Mouse (Mus musculus) liver, embryonic 15.5 days (tissue): ENCODE results near the gene Celf1. TPM values are rescaled to one million over a fixed set of nuclear protein-coding genes. Genes with fewer than 3 reads are reported as not detected.
"Not testable (repeated sequence)": the region's sequence is repeated elsewhere in the genome, so short reads cannot be mapped to it uniquely, and the experiment has no call there.

Source experiments
- ATAC-seq: fragments of 200-750 bp; cut with Nextera tagmentation; 2 replicates; pipeline ENCODE4 v1.8.0; 2017; ENCODE audit warnings: moderate number of reproducible peaks, mild to moderate bottlenecking, moderate library complexity; ENCODE audit not compliant: insufficient read depth
- H3K27ac ChIP-seq: fragments of 300-500 bp; sonication (generic); replicated peaks from 2 replicates; pipeline ENCODE4 v1.5.1; 2015; ENCODE audit warnings: mild to moderate bottlenecking, inconsistent platforms
- H3K27me3 ChIP-seq: fragments of 300-500 bp; sonication (generic); 2 replicates; pipeline ENCODE4 v1.6.1; 2015; ENCODE audit warnings: mild to moderate bottlenecking, inconsistent platforms
- H3K36me3 ChIP-seq: fragments of 300-500 bp; sonication (generic); replicated peaks from 2 replicates; pipeline ENCODE4 v1.6.1; 2015; ENCODE audit warnings: moderate library complexity, mild to moderate bottlenecking, inconsistent platforms
- H3K4me1 ChIP-seq: fragments of 300-500 bp; sonication (generic); replicated peaks from 2 replicates; pipeline ENCODE4 v1.6.1; 2015; ENCODE audit warnings: inconsistent platforms
- H3K4me2 ChIP-seq: fragments of 300-500 bp; sonication (generic); 2 replicates; pipeline ENCODE4 v1.6.1; 2015; ENCODE audit warnings: moderate library complexity, mild to moderate bottlenecking, inconsistent platforms
- H3K4me3 ChIP-seq: fragments of 300-500 bp; sonication (generic); replicated peaks from 2 replicates; pipeline ENCODE4 v1.5.1; 2015; ENCODE audit warnings: mild to moderate bottlenecking, inconsistent platforms
- H3K9ac ChIP-seq: fragments of 300-500 bp; sonication (generic); 2 replicates; pipeline ENCODE4 v1.6.1; 2015; ENCODE audit warnings: moderate library complexity, mild to moderate bottlenecking, inconsistent platforms
- H3K9me3 ChIP-seq: fragments of 300-500 bp; sonication (generic); replicated peaks from 2 replicates; pipeline ENCODE4 v1.6.1; 2016; ENCODE audit warnings: inconsistent platforms
- WGBS: fragments of 180-500 bp; shearing (Covaris S2); methylation state at CpG from one replicate; pipeline ENCODE4 v1.1.7; 2015; ENCODE audit warnings: mixed read lengths; ENCODE audit not compliant: insufficient replicate concordance; 5-methylcytosine and 5-hydroxymethylcytosine counted together
- polyA plus RNA-seq: library from polyadenylated mRNA; unstranded; fragments of >200 nt; fragmentation: Nextera tagmentation; extraction: Ambion mirVana; gene quantifications from 2 replicates; pipeline ENCODE4 v1.2.1, GENCODE M21; 2015

The Celf1 gene
- polyA plus RNA-seq, result 50.0 and 53.8 TPM in 2 replicates

DNA sequence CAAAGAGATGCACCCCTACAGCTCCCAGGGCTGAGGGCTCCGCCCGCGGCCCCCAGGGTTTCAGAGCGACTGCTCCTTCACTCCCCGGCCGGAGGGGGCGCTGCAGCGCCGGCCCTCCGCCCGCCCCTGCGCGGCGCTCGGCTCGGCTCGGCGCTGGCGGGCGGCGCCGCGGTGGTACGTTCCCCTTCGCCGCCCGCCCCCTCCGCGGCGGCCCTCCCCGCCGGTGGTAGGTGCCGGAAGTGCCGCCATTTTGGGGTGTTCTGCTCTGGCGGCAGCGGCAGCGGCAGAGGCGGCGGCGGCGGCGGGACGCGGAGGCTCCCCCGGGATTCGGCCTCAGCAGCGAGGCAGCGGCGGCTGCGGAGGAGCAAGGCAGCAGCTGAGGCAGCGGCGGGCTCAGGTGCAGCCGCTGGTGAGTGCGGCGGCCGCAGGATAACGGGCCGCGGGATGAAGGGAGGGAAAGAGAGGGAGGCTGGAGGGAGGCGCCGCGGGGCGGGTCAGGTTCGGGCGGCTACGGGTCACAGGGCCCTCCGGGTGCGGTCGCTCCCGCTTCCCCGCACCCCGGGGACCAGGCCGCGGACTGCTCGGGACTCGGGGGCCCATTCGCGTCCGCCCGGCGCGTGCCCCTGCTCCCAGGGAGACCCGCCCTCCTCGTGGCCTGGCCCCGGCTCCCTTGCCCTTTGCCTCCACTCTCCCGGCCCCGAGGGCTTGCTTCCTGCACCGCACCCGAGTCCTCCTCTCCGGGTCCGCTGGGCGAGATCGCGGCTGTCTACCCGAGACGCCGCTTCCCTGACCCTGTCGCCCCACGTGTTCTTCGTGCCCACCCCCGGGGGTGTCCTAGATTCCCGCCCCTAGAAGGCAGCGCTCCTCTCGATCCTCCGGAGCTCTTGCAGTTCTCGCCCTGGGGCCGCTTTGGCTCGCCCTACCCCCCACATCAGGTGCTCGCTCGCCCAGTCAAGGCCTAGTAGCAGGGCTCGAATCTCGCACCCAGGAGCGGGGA, at the start of gene Celf1:
Celf1 (plus strand) TSS at position 150 of the 997 bp plus-strand sequence.
- H3K4me1 ChIP-seq, result peaks cover 43% of the 10 kb centered on the region
- peak within 1 kb of the TSS; percentile 94 for H3K27ac ChIP-seq
- peak within 1 kb of the TSS; percentile 97 for H3K4me3 ChIP-seq
- no peaks in the 10 kb centered on the region for H3K27me3 ChIP-seq
- peak; percentile 93 for ATAC-seq
- no peaks in the 10 kb centered on the region for H3K9me3 ChIP-seq
- WGBS, result under 1% methylated on average over 113 of the region's 113 CpGs
- no peaks in the 10 kb centered on the region; the same call in 1 of the 2 replicates for H3K36me3 ChIP-seq
- H3K9ac ChIP-seq, result peak within 1 kb of the TSS; percentile 91
- peak within 1 kb of the TSS; percentile 72 for H3K4me2 ChIP-seq

DNA sequence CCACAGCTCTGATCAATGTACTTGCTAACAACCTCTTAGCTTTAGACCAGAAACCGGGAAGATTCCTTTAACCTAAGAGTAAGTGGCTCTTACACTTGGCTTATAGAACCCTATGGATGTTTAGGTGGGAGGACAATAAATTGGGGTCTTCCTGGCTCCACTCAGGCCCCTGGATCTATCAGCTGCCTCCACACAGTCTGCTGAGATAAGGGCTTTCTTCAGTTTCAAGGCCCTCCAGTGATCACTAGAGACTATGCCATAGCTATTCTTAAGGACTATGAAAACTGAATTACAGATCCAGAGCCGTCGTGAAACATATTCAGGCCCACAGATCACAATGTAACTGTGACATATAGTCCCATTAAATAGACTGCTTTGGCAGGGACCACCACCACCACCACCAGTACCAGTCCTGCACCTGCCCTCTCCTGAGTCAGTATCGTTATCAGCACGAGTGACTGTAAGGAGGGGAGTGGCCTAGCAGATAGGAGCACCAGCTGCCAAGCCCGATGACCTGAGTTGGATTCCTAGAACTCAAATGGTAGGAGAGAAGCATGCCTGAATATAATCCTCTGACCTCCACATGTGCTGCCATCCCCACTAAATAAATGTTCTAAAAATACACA, 46.4 kb upstream of the Celf1 start:
- ATAC-seq, result peak; percentile 89
- no peaks in the 10 kb centered on the region for H3K9me3 ChIP-seq
- peaks cover 75% of the 10 kb centered on the region for H3K4me1 ChIP-seq
- peak overlapping the region; percentile 63 for H3K4me2 ChIP-seq
- peak overlapping the region; percentile 49 for H3K9ac ChIP-seq
- H3K36me3 ChIP-seq, result peaks cover 47% of the 10 kb centered on the region
- 42% methylated on average over 6 of the region's 6 CpGs for WGBS
- peak overlapping the region; percentile 88 for H3K27ac ChIP-seq
- H3K27me3 ChIP-seq, result peaks cover 30% of the 10 kb centered on the region
- H3K4me3 ChIP-seq, result 0 out of 2 replicates have a peak overlapping the region, but pooled peaks have one; percentile 2

DNA sequence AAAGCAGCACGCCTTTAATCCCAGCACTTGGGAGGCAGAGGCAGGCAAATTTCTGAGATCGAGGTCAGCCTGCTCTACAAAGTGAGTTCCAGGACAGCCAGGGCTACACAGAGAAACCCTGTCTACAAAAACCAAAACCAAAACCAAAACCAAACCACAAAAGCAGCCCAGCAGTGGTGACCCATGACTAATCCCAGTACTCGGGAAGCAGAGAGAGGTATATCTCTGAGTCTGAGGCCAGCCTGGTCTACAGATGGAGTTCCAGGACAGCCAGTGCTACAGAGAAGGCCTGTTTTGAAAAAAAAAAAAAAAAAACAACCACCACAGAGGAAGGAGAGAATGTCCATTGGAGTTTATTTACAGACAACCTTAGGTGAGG, 45.9 kb upstream of the Celf1 start:
- Histone ChIP-seq H3K9ac (peak overlapping the region; percentile 49), H3K4me2 (peak overlapping the region; percentile 63), H3K4me1 (peaks cover 71% of the 10 kb centered on the region), H3K36me3 (peaks cover 51% of the 10 kb centered on the region), H3K27ac (peak overlapping the region; percentile 88), H3K27me3 (peaks cover 25% of the 10 kb centered on the region)
- WGBS, result 36% methylated on average over 3 of the region's 3 CpGs
- H3K4me3 ChIP-seq, H3K9me3 ChIP-seq, ATAC-seq: not testable (repeated sequence)

DNA sequence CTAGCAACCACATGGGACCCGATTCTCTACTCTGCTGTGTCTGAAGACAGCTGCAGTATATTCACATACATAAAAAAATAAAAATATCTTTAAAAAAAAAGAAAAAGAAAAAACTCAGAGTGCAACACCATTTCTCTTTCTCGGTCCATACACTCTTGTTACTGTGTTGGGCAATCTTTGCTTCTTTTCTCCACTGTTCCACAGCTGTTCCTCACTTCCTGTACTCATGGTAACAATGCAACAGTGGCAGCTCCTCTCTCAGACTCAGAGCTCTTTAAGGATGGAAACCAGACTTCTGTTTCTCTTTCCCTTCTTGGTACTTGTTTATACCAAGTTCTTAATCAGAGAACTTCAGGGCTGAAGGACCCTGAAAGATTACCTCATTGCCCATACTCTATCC, 36.8 kb upstream of the Celf1 start:
- ATAC-seq, result no peak
- Histone ChIP-seq H3K36me3 (peaks cover 52% of the 10 kb centered on the region), H3K4me2 (peak overlapping the region; percentile 75), H3K27me3 (no peaks in the 10 kb centered on the region), H3K9me3 (no peaks in the 10 kb centered on the region), H3K9ac (peak overlapping the region; percentile 84), H3K27ac (peak overlapping the region; percentile 86), H3K4me3 (peak overlapping the region; percentile 82), H3K4me1 (peaks cover 39% of the 10 kb centered on the region)
- WGBS, result 63% methylated on average over 2 of the region's 2 CpGs

DNA sequence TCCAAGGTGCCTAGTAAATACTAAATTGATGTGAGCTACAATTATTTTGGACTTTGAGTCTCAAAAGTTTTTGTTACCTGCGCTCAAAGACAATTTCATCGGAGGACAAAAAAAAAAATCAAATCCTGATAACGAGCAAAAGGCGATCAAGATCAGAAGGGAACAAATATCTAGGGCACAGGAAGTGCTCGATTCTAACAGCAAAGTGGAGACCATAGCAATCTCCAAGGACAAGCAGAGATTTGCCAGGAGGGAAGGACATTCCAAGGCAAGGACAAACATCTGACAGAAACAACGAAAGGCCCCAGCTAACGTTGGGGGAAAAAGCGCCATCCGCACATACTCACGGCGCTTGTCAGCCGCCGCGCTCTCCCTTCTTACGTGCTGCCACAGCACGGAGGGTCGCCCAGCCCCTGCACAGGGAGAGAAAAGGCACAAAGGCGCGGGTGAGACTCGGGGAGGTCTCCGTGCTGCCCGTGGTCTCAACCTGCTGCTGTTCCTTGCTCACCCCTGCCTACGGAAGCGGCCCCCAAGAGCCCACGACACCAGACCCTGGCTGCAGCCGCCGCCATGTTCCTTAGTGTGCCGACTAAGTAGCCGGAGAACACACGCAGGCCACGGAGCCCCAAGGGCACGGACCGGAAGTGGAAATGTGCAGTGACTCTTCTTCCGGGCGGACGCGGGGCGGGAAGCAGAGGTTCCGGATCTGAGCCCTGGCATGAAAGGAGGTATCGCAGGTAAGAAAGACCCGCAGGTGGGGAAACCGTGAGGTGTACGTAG, 35.9 kb upstream of the Celf1 start, which contains the start of the genes Kbtbd4 and Ndufs3:
Kbtbd4 (plus strand) TSS at position 665 of the 780 bp plus-strand sequence.
Ndufs3 (minus strand) TSS at position 752 of the 780 bp plus-strand sequence.
- ATAC-seq, result peak; percentile 90
- Histone ChIP-seq H3K4me1 (peaks cover 39% of the 10 kb centered on the region), H3K27me3 (no peaks in the 10 kb centered on the region), H3K9me3 (no peaks in the 10 kb centered on the region), H3K4me3 (peak within 1 kb of the TSS; percentile 82), H3K4me2 (peak within 1 kb of the TSS; percentile 75), H3K27ac (peak within 1 kb of the TSS; percentile 86), H3K9ac (peak within 1 kb of the TSS; percentile 84), H3K36me3 (peaks cover 53% of the 10 kb centered on the region)
- under 1% methylated on average over 43 of the region's 43 CpGs for WGBS

DNA sequence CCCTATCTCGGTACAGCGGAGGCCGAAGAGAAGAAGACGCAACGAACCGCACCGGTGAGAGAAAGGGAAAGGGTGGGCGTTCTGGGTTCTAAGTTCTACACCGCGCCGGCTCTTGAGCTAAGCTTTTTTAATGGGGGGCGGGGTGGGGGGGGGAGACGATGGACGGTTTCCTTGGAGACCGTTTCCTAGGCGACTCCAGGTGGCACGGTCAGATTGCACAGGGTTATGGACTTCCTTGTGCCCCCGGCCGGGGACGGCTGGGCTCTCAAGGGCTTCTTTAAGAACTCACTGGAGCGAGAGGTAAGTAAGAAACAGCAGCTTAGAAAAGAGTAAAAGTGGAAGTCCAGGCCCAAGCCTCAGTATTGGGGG, 35.3 kb upstream of the Celf1 start:
- Histone ChIP-seq H3K27me3 (no peaks in the 10 kb centered on the region), H3K9me3 (no peaks in the 10 kb centered on the region), H3K27ac (peak overlapping the region; percentile 86), H3K4me1 (peaks cover 39% of the 10 kb centered on the region), H3K9ac (peak overlapping the region; percentile 84), H3K4me2 (peak overlapping the region; percentile 75), H3K4me3 (peak overlapping the region; percentile 82), H3K36me3 (peaks cover 59% of the 10 kb centered on the region)
- peak; percentile 45 for ATAC-seq
- under 1% methylated on average over 21 of the region's 21 CpGs for WGBS

DNA sequence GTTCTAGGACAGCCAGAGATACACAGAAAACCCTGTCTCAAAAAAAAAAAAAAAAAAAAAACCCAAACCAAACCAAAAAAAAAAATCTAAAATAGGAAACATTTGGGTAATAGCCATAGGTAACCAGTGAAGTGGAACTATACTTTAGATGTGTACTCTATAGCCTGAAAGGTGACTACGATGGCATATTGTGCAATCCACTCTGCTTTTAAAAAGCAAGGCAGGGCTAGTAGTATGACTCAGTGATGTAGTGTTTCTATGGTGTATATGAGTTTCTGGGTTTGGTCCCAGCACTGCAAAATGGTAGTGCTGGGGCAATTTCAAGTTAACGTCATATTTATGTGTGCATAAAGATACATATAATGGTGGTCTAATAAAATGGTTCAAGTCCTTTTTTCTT, 33.5 kb upstream of the Celf1 start:
- 81% methylated on average over 2 of the region's 2 CpGs for WGBS
- Histone ChIP-seq H3K27ac (no peak overlapping the region), H3K4me3 (no peak overlapping the region), H3K9ac (no peak overlapping the region), H3K36me3 (peaks cover 64% of the 10 kb centered on the region), H3K4me2 (no peak overlapping the region), H3K4me1 (peaks cover 43% of the 10 kb centered on the region), H3K9me3 (no peaks in the 10 kb centered on the region), H3K27me3 (no peaks in the 10 kb centered on the region)
- no peak for ATAC-seq

DNA sequence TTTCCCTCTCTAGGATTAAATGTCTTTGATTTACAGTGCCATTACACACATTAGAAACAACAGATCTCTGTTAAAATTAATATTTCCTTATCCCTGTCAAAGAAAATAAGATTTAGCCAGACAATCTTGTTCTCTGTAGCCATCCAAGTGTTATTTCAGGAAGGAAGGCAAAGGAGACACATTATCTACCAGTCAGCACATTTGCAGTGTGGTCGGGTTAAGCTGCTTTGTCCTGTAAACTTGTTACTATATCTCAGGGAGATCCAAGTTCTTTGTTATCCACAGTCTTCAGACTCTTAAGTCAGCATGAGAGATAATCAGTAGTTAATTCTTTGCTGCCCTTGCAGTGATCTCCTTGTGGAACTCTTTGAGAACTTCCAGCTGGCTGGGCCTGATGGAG, 29.3 kb upstream of the Celf1 start:
- no peak overlapping the region for H3K27ac ChIP-seq
- H3K27me3 ChIP-seq, result no peaks in the 10 kb centered on the region
- no peak overlapping the region for H3K4me2 ChIP-seq
- no peaks in the 10 kb centered on the region for H3K9me3 ChIP-seq
- peaks cover 79% of the 10 kb centered on the region for H3K36me3 ChIP-seq
- ATAC-seq, result no peak
- H3K4me3 ChIP-seq, result no peak overlapping the region
- H3K4me1 ChIP-seq, result peaks cover 30% of the 10 kb centered on the region
- 29% methylated on average over 1 of the region's 1 CpGs for WGBS
- H3K9ac ChIP-seq, result no peak overlapping the region

DNA sequence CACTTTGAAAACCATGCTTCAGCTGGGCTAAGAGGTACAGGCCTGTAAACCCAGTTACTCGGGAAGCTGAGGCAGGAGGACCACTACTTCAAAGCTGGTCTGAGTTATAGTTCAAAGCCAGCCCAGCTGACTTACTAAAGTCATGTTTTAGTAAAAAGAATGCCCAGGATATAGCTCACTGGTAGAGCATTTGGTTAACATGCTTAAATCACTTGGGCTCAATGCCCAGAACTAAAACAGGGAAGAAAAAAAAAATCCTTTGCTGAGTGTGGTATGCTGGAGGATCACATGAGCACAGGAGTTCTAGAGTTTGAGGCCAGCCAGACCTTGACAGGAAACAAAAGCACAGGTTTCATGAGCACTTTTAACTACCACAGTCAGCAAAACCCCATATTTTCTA, 28.5 kb upstream of the Celf1 start:
- no peak overlapping the region for H3K4me2 ChIP-seq
- no peak overlapping the region for H3K4me3 ChIP-seq
- H3K4me1 ChIP-seq, result peaks cover 32% of the 10 kb centered on the region
- no peak for ATAC-seq
- peaks cover 73% of the 10 kb centered on the region for H3K36me3 ChIP-seq
- no peaks in the 10 kb centered on the region for H3K9me3 ChIP-seq
- no peaks in the 10 kb centered on the region for H3K27me3 ChIP-seq
- 60% methylated on average over 1 of the region's 1 CpGs for WGBS
- no peak overlapping the region for H3K9ac ChIP-seq
- no peak overlapping the region for H3K27ac ChIP-seq

DNA sequence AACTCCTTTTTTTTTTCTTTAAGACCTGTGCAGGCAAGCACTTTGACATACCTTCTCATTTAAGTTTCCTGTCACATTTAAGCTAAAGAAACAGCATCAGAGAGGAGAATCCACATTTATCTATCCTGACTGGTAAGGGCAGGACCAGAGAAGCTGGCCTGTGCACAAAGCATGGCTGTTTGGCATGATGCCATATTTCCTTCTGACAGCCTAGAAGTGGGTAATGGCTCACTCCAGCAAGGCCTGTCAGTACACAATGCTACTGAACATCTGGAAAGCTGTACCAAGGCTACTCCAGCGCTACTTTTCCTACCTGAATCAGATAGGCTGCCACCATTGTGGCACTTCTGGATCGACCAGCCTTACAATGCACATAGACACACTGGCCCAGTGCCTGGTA, 26.5 kb upstream of the Celf1 start:
- Histone ChIP-seq H3K9me3 (no peaks in the 10 kb centered on the region), H3K4me1 (peaks cover 42% of the 10 kb centered on the region), H3K4me3 (no peak overlapping the region), H3K27me3 (no peaks in the 10 kb centered on the region), H3K36me3 (peaks cover 56% of the 10 kb centered on the region), H3K9ac (no peak overlapping the region), H3K4me2 (no peak overlapping the region), H3K27ac (no peak overlapping the region)
- no peak for ATAC-seq
- WGBS, result 91% methylated on average over 2 of the region's 2 CpGs
